9 mouse cellular contexts compared by ENCODE assay signal in genomic region chr11:89084601-89085000, GRCm38 (mm10). TPM values are rescaled to one million over a fixed set of nuclear protein-coding genes. Genes with fewer than 3 reads are reported as not detected.
DNase-seq lines count a peak whose midpoint lies in the region; ATAC-seq lines count a peak whose summit lies in the region.
"Had no signal": no experiment of that assay in that cellular context is flagged by ENCODE, and none has a peak within 500 bp of the region (broad histone marks: within the 10 kb centered on the region; RNA-seq: fewer than 3 reads in every experiment).

No protein-coding gene starts in this region.

- no peaks in the 10 kb centered on the region for H3K9me3 ChIP-seq in limb, embryonic 11.5 days (ENCODE audit: control insufficient read depth, low read length)
- no peaks in the 10 kb centered on the region for H3K9me3 ChIP-seq in limb, embryonic 10.5 days (replicated peaks)
- H3K9me3 ChIP-seq in neural tube, embryonic 15.5 days (replicated peaks) = no peaks in the 10 kb centered on the region
- H3K9me3 ChIP-seq: liver, embryonic 15.5 days had no signal

- WGBS in limb, embryonic 11.5 days = 46% methylated on average over 7 of the region's 7 CpGs
- 52% methylated on average over 7 of the region's 7 CpGs for WGBS in limb, embryonic 10.5 days
- 50% methylated on average over 7 of the region's 7 CpGs for WGBS in neural tube, embryonic 15.5 days

- no peaks in the 10 kb centered on the region for H3K27me3 ChIP-seq in limb, embryonic 11.5 days (ENCODE audit: control insufficient read depth, insufficient read depth, low read length)
- peaks cover 5% of the 10 kb centered on the region; the same call in 1 of the 2 replicates for H3K27me3 ChIP-seq in limb, embryonic 10.5 days (ENCODE audit: low read depth, poor library complexity, severe bottlenecking)
- H3K27me3 ChIP-seq in neural tube, embryonic 15.5 days (replicated peaks) = no peaks in the 10 kb centered on the region
- H3K27me3 ChIP-seq: liver, embryonic 15.5 days had no signal

- no peaks in the 10 kb centered on the region for H3K4me1 ChIP-seq in limb, embryonic 11.5 days (ENCODE audit: control insufficient read depth, insufficient read depth, low read length)
- no peaks in the 10 kb centered on the region for H3K4me1 ChIP-seq in limb, embryonic 10.5 days
- no peaks in the 10 kb centered on the region for H3K4me1 ChIP-seq in neural tube, embryonic 15.5 days
- H3K4me1 ChIP-seq: liver, embryonic 15.5 days had no signal

- no peak overlapping the region for H3K4me3 ChIP-seq in limb, embryonic 11.5 days (ENCODE audit: low read depth, low read length)
- no peak overlapping the region for H3K4me3 ChIP-seq in limb, embryonic 10.5 days
- no peak overlapping the region for H3K4me3 ChIP-seq in neural tube, embryonic 15.5 days (replicated peaks)
- H3K4me3 ChIP-seq: liver, embryonic 15.5 days had no signal

- intact Hi-C loops in heart, postnatal 36 days (cut with DNase I) = no loop called here

- no peak overlapping the region for H3K9ac ChIP-seq in limb, embryonic 11.5 days (ENCODE audit: low read length)
- no peak overlapping the region for H3K9ac ChIP-seq in neural tube, embryonic 15.5 days (replicated peaks)
- H3K9ac ChIP-seq: liver, embryonic 15.5 days had no signal

- no peak overlapping the region for H3K4me2 ChIP-seq in limb, embryonic 11.5 days (ENCODE audit: low read depth, severe bottlenecking)
- no peak overlapping the region for H3K4me2 ChIP-seq in neural tube, embryonic 15.5 days
- H3K4me2 ChIP-seq: liver, embryonic 15.5 days had no signal

- H3K27ac ChIP-seq in limb, embryonic 11.5 days (replicated peaks; ENCODE audit: low read depth, low read length) = no peak overlapping the region
- H3K27ac ChIP-seq in limb, embryonic 10.5 days = no peak overlapping the region
- no peak overlapping the region for H3K27ac ChIP-seq in neural tube, embryonic 15.5 days (replicated peaks)
- H3K27ac ChIP-seq: liver, embryonic 15.5 days had no signal

- DNase-seq in cerebellum, adult 8-10 months = peak; percentile 38
- no peak for DNase-seq in cerebellum, adult 9-10 months
- DNase-seq in limb, embryonic 11.5 days (ENCODE audit: low spot score) = peak; percentile 38
- DNase-seq in limb, embryonic 10.5 days (ENCODE audit: low spot score) = no peak
- peak; percentile 82 for DNase-seq in R1 (ENCODE audit: low read depth, low spot score)
- DNase-seq in heart, postnatal 36 days = peak; percentile 47 to 56
- DNase-seq in naive thymus-derived CD4-positive, alpha-beta T cell, adult 2 months (ENCODE audit: low read depth) = peak; percentile 81

- ATAC-seq in limb, embryonic 11.5 days (ENCODE audit: insufficient number of reproducible peaks, low FRiP score, low TSS enrichment, low read depth) = no peak
- ATAC-seq in neural tube, embryonic 15.5 days (ENCODE audit: low FRiP score) = no peak

- H3K36me3 ChIP-seq in limb, embryonic 11.5 days (ENCODE audit: control insufficient read depth, insufficient read depth, low read length) = no peaks in the 10 kb centered on the region
- no peaks in the 10 kb centered on the region for H3K36me3 ChIP-seq in limb, embryonic 10.5 days
- no peaks in the 10 kb centered on the region for H3K36me3 ChIP-seq in neural tube, embryonic 15.5 days
- H3K36me3 ChIP-seq: liver, embryonic 15.5 days had no signal

RNA-seq across cellular contexts. Expression of gene Gm525, which starts 11.0 kb away (rescaled TPM):
- polyA plus RNA-seq in limb, embryonic 11.5 days (2014; fragmentation: Nextera tagmentation; extraction: Ambion mirVana) = not detected in 2 replicates
- polyA plus RNA-seq in limb, embryonic 10.5 days (2016; fragmentation: Nextera tagmentation; extraction: Ambion mirVana) = not detected in 2 replicates
- not detected for total RNA-seq in heart, postnatal 36 days (2021)
- polyA plus RNA-seq in neural tube, embryonic 15.5 days (2015; fragmentation: Nextera tagmentation; extraction: Ambion mirVana) = 9.3 TPM in 1 of 2 replicates, not detected in the other
- polyA plus RNA-seq: liver, embryonic 15.5 days had no signal

RNA-seq across cellular contexts. Expression of gene Dgke, which starts 18.0 kb away (rescaled TPM):
- polyA plus RNA-seq in limb, embryonic 11.5 days (2014; fragmentation: Nextera tagmentation; extraction: Ambion mirVana) = 3.5 and 3.7 TPM in 2 replicates
- 3.7 and 5.6 TPM in 2 replicates for polyA plus RNA-seq in limb, embryonic 10.5 days (2016; fragmentation: Nextera tagmentation; extraction: Ambion mirVana)
- 10 to 100 TPM in 1 of 2 experiments, 1 to 10 TPM in 1; 10.0 to 14.3 TPM for total RNA-seq in heart, postnatal 36 days (2021)
- polyA plus RNA-seq in neural tube, embryonic 15.5 days (2015; fragmentation: Nextera tagmentation; extraction: Ambion mirVana) = 16.0 and 17.5 TPM in 2 replicates

Comparison
In these comparisons a context has a peak if more than half of its experiments do, and no peak if none do; other contexts are left out.
1. DNase-seq: peak in cerebellum, adult 8-10 months (single experiment), limb, embryonic 11.5 days (single experiment), R1 (single experiment), heart, postnatal 36 days (2 of 2) and naive thymus-derived CD4-positive, alpha-beta T cell, adult 2 months (single experiment); none in cerebellum, adult 9-10 months (single experiment) and limb, embryonic 10.5 days (single experiment).